Mouse (Mus musculus): ENCODE measurements around the gene Lipc.

The Lipc gene

GRCm38 (mm10) chr9:70911163-70911562 lies 40.9 kb downstream of the Lipc start:
- DNase-seq, result no peak

DNA sequence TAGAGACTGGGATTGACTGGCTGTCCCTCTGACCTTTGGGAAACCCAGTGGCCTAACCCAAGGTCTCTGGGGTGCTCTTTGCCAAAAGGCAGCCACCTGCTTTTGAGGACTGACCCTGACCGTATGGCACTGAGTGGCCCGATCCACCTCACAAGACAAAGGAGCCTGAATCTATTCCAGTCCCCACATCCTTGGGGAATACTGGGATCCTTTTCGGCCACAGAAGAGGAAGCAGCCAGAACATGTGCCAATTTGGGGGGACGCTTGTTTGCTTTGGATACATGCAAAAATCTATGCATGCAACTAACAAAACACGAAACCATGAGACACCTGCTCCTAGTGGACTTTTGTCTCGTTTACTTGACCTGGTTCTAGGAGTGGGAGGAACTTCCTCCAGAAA lies 41.7 kb downstream of the Lipc start:
- DNase-seq, result no peak

DNA sequence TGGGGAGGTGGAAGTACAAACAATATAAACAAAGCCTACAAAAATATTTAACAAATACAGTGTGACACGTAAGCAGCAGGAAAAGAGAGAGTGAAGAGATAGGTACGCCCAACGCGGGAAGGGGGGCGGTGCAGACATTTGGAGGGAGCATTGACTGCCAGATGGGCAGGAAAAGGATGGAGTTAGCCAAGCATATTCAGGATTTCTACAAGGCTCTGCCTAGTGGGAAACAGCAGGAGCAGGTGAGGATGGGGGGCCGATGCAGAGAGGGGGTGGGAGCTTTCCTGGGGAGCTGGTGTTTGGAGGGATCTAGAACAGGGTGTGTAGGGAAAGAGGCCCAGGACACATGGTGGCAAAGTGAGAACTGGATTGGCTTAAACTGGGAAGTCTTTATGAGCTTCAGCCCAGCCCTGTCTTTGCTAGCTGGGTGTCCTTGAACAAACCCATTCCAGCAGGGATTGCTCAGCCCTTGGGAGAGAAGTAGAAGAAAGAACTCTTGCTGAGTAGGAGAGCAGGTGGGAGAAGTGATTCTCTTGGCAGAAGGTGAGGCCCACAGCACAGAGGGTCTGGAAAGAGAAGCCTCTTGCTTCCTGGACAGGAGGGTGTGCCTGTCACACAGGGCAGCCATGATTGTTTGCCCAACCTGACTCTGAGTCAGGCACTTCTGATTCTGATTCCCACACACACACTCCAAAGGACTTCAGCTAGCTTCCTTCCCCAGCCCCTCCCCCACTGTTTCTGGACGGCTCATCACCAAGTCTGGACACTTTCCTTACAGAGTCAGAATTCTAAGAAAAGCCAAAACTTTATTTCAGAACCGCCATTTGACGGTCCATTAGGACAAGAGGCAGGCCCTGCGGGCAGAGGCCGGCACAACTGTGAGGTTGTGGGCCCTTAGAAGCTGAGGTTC lies 49.0 kb downstream of the Lipc start:
- no peak for DNase-seq

DNA sequence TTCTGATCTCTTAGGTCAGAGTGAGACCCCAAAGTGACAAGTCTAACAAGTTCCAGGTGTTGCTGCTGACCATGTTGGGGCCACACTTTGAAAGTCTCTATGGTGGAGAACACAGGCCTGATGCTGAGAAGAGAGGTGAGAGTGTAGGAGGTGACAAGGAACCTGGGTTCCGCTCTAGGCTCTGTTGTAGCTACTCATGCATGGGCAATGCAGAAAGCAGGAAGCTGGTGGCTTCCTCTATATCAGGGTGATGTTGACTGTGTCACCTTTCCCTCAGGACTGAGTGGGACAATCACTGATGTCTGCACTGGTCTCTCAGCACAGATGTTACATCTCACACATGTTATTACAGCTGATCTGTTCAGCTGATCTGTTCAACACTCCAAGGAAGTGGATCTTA lies 57.8 kb downstream of the Lipc start:
- DNase-seq, result peak; percentile 16

DNA sequence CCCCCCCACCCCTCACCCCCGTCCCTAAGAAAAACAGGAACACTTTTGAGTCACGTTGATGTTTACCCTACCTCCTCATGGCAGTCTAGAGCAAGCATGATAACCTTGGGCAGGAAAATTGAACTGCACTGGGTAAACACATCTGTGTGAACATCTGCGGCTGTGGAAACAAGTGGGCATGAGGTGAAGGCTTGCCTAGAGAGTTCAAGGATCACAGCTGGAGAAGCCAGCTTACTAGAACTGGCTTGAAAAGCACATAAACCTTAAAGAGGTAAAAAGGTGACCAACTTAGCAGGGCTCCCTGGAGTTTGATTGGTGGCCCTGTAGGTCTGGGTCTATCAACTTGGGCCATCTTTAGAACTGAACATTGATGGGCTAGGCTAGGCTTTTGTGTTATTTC lies 58.5 kb downstream of the Lipc start:
- DNase-seq, result no peak

DNA sequence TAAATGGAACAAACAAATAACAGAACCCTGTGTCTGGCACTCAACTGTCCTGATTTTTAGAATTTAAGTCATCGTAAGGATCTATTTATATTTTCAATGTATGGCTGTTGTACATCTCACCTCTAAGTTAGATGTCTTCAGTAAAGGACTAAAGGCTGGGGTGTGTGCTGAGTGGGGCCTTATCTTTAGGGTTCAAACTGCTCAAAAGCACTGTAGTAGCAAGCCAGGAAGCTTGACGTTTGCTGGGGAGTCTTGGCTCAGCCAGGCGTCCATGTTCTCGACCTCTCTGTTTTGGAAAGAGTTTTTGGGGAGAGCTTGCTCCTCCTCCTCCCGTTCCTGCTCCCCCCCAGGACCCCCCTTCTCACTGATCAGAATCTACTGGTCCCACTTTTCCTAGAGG lies 59.4 kb downstream of the Lipc start:
- DNase-seq, result no peak

DNA sequence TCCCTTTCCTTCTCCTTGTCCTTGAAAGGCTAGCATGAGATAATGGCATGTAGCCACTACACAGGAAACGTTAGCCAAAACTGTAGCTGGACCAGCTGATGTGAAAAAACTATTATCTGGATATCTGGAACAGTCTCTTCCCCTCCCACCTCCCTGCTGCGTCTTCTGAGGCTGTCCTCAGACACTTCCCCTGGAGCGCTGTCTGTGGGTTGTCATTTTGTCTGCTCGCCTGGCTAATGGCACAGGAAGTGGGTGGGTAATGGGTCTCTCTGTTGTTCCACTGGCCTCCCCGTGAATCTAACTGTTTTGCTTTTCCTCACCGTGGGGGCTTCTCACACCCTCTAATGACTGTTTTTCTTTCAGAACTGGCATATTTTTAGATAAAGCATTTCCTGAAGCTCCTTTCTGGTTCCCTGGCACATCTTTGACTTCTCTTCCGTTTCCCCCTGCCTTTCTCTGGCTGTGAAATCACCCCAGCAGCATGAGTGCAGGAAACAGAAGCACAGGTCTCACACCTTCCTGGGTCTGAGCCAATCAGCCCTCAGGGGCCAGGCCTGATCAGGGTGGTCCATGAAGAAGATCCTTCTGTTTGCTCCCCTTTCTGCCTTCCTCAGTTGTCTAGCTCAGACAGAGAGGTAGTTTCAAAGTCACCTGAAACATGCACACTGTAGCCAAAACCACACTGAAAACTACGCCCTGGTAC lies 60.4 kb downstream of the Lipc start:
- DNase-seq, result peak; percentile 62

- DNase-seq, result no peak
These were observed 61.3 kb downstream of the Lipc start for GRCm38 (mm10) chr9:70890736-70891135.

DNA sequence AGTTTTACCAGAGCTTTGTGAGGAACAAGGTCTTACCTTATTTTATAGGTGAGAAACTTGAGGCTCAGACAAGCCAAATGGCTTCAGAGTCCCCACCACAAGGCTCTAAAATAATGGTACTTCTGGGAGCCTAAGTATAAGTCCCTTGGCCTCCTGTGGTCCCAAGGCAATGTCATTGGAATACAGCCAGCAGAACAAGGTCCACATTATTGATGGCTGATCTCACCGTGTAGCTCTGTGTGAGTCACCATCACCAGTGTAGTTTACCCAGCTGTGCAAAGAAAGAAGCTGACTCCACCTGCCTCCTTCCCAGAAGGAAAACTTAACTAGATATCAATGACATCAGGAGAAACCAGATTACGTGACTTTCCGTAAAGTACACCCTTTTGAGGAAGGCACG lies 63.1 kb downstream of the Lipc start:
- no peak for DNase-seq

- DNase-seq, result no peak
These were observed 63.5 kb downstream of the Lipc start for GRCm38 (mm10) chr9:70888556-70888955.

DNA sequence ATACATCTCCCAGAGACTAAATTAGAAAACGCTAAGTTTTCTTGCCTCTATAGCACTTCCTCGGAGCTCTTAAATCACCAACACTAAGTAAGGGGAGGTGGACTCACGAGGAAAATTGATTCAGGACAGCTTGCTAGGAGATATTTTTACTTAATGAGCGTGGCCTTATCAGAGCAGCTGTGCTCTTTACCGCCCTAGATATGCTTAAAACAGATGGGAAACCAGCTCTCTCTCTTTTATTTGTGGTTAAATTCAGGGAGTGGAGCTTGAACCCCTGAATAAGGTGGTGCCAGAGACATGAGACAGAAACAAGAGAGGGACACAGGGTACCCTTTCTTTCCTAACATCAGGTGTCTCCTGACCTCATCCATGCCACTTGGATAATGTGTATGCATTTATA lies 70.0 kb downstream of the Lipc start:
- DNase-seq, result no peak

DNA sequence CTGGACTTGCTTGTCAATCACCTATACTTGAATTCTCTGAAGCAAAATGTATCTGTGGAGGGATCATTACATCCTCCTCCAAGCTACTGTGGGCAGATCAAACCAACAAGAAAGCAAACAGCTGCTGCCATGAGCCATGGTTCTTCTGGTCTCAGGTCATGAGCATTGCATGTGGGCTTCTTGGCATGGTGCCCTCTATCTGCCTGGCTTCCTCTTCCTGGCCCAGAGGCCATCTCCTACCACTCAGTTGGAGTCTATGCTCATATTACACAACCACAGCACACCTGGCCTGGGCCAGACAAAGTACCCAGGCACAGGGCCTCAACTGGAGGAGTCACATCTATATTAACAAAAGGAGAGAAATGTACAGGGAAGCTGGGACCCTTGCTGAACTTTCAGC lies 73.2 kb downstream of the Lipc start:
- peak; percentile 30 for DNase-seq

- no peak for DNase-seq
These were observed 73.9 kb downstream of the Lipc start for GRCm38 (mm10) chr9:70878157-70878556.

- no peak for DNase-seq
These were observed 76.5 kb downstream of the Lipc start for GRCm38 (mm10) chr9:70875490-70875889.

DNA sequence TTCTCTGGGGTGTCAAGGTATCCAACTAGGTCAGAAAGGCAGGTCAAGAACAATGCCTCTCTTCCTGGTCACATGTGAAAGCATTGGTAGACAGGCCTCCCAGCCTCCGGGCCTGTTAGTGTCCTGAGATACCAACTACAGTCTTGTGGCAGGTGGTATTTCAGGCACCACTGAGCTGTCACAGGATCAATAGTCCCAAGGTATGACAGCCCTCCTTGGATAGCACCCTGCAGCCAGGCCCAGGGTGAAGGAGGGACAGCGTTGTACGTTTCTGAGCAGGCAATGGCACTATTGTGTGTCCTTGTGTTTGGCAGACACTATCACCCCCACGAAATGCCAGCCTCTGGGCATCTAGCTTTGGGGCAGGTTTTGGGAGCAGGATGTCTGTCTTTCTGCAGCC lies 77.0 kb downstream of the Lipc start:
- DNase-seq, result no peak

DNA sequence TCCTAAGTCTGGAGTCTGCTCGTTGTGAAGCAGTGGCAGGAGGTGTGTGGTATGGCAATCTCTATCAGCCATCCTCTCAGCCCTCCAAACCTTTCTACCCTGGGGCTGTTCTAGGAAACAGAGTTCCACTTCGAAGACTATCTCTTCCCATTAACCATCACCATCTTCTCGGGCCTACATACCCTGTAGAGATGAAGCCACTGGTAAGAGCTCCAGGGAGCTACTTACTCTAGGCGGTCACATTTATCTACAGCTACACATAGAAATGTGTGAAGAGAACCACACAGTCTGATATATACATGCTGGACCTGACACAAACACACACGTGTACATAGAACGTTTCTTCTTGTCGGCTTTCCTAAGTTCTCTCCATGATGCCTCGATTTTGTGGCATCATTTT lies 79.4 kb downstream of the Lipc start:
- no peak for DNase-seq

DNA sequence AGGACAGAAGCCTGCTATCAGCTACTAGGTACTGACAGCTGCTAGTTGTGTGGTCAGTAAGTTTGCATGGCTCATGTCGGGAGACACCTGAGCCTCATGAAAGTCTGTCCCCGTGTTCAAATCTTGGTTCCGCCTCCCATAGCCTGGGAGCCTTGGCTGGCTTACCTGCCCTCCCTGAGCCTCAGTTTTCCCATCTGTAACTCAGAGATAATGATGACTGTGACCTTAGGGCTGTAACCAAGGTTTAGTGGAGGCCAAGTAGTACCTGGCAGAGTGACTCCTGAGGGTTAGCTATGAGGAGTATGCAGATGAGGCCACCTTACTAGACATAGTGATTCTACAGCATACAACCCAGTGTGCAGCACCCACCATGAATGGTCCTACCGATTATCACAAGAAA lies 81.7 kb downstream of the Lipc start:
- DNase-seq, result no peak

GRCm38 (mm10) chr9:70869169-70869873 lies 82.7 kb downstream of the Lipc start:
- DNase-seq, result peak; percentile 36

DNA sequence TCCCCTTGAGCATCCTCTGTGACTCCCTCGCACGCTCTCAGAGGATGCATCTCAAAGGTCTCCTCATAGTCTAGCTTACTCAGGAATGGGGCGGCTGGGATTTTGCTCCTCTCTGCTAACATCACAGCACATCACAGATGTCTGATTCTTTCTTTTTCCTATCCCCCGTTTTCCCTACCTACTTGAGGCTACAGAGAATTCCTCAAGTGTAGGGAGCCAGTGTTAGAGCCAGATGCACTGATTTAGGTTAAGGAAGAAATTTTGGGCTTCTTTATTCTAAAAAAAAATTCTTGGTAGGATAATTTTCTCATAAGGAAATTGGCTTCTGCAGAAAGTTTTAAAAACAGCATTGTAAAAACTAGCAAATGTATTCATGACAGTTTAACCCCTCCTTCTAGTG lies 84.6 kb downstream of the Lipc start:
- no peak for DNase-seq

DNA sequence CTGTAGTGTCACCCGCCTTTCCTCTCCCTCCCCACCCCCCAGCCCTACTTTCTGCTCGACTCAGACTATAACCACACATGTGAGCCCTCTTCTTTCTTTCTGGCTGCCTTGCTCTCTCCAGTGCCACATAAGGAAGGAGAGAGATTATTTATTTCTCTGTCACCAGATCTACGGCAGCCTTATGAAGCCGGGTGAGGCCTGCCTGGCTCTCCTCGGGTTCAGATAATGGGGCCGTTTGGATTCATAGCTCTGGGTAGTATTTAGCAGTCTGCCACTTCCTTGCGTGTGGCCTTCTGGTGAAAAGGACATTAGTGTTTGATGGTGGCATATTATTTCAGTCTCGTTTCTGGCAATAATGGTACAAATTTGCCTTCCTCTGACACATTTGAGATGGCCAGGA lies 88.0 kb downstream of the Lipc start:
- DNase-seq, result no peak

DNA sequence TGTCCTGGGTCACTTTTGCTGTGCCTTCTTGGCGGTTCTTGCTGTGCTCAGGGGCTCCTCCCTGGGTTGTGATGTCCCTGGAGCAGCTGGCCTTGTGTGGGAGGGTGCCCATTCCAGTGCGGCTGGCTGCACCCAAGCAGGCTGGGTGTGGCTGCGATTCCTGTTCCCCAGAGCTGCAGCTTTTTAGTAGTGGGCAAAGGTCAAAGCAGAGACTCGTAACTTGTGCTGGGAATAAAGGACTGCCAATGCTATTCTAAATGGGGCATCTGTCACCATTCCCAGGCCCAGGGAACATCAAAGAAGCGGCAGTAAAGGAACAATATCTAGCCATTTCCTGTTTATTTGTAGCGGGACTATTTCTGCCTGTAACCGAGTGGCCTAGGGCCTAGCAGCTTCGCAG lies 88.7 kb downstream of the Lipc start:
- DNase-seq, result peak; percentile 68

DNA sequence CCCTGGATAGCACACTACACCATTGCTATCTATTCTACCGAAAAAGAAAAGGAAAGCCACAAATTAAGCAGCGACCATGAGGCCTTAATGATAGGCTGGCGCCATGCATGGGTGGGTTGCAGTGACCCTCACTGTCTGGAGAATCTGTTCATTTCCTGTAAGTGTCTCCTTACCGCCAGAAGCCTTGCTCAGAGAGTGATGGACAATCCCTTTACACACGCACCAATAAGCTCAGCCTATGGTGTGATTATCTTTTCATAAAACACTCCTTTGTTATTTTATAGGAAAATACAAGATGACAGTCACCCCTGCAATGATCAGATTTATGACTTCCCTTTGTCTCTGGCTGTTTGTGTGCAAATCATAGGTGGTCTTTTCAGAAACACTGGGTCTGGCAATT lies 92.8 kb downstream of the Lipc start:
- DNase-seq, result no peak

DNA sequence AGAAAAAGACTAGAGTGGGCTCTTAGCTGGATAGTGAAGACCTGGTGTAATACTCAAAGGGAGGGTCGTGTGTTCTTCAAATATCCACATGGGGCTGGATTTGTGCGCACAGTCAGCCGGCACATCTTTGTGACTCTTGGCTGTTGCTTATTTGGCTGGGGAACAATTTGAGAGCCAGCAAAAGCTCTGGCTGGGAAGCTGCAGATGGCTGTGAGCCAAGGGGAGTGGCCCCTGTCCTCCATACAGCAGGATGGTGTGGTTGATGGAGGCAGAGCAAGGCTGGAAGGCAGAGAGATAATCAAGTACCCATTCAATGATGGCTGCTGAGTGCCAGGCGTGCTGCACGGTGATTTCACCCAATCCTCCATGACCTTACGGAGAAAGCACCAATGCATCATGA lies 96.2 kb downstream of the Lipc start:
- no peak for DNase-seq

DNA sequence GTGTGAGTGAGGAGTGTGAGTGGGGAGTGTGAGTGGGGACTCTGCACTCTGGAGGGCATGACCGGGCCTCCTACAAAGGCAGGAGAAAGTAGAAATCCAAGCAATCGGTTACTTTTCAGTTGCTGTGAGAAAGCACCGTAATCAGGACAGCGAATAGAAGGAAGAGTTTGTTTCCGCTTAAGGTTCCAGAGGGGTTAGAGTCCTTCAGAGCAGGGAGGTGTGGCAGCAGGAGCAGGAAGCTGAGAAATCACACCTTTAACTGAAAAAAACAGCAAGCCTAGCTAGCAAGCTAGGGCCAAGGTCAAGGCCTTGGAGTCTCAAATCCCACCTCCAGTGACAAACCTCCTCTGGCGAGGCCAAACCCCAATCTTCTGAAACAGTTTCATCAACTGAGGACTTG lies 97.1 kb downstream of the Lipc start:
- no peak for DNase-seq
